Mouse (Mus musculus): ENCODE data around the gene Tymp.

Gene Tymp

GRCm38 (mm10) chr15:89326441-89326840 is 50.4 kb downstream of the Tymp start:
- DNase-seq (ENCODE audit: low spot score), result no peak

GRCm38 (mm10) chr15:89323656-89324055 is 53.2 kb downstream of the Tymp start:
- no peak for DNase-seq (ENCODE audit: low spot score)

- no peak for DNase-seq (ENCODE audit: low spot score)
Measured at GRCm38 (mm10) chr15:89322670-89323522, 53.9 kb downstream of the Tymp start, which contains the start of gene Adm2. TSS of gene Adm2 (plus strand) at chr15:89322720.
